Mouse (Mus musculus): ENCODE results near the gene Vta1. TPM values are rescaled to one million over a fixed set of nuclear protein-coding genes. Genes with fewer than 3 reads are reported as not detected.

Gene Vta1
- polyA plus RNA-seq, 1 experiment from 2014 or later: 203 TPM

DNA sequence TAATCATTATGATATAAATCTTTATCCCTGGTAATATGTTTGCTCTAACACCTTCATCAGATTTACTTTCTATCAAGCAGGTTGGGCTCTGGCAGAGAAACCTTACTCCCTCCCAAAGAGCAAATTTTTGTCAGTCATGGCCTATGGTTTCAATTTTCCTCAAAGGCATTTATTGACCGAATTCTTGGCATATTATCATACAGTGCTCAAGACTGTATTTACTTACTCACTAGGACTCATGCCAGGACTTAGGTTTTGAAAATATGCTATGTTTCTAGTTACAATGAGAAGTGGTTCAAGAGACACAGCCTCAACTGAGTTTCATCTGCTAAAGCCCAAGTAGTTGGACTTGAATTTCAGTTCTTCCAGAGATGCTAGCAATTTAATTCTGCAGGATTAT lies 65.7 kb downstream of the Vta1 start:
- H3K9ac ChIP-seq: no peak overlapping the region
- no peaks in the 10 kb centered on the region for H3K9me3 ChIP-seq
- no peak overlapping the region for H3K27ac ChIP-seq (replicated peaks)
- no peaks in the 10 kb centered on the region for H3K4me1 ChIP-seq (replicated peaks)
- H3K4me2 ChIP-seq: no peak overlapping the region
- ATAC-seq (ENCODE audit: low read depth): no peak
- no peaks in the 10 kb centered on the region for H3K27me3 ChIP-seq
- H3K36me3 ChIP-seq: no peaks in the 10 kb centered on the region
- no peak overlapping the region for H3K4me3 ChIP-seq
- WGBS: 73% methylated on average over 1 of the region's 1 CpGs

DNA sequence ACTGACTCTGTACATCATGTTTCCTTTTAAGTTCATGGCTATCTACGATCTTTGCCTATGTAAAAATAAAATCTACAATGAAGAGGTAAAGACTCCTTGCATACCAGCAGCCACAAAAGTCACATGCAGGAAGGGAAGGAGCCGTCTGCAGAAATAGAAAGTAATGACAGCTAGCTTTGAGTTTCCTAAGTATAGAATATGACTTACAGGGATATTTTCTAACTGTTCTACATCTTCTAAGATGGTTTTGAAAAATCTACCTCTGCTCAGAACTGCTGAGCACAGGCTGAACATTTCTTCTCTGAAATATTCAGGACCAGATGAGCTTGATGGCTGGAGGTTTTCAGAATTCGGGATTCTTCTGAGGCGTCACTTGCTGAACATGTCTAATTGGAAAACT lies 66.3 kb downstream of the Vta1 start:
- Histone ChIP-seq H3K4me2 (no peak overlapping the region), H3K9ac (no peak overlapping the region), H3K4me1 (replicated peaks) (no peaks in the 10 kb centered on the region), H3K36me3 (no peaks in the 10 kb centered on the region), H3K9me3 (no peaks in the 10 kb centered on the region), H3K27ac (replicated peaks) (no peak overlapping the region), H3K4me3 (no peak overlapping the region), H3K27me3 (no peaks in the 10 kb centered on the region)
- 95% methylated on average over 4 of the region's 4 CpGs for WGBS
- ATAC-seq (ENCODE audit: low read depth): no peak

DNA sequence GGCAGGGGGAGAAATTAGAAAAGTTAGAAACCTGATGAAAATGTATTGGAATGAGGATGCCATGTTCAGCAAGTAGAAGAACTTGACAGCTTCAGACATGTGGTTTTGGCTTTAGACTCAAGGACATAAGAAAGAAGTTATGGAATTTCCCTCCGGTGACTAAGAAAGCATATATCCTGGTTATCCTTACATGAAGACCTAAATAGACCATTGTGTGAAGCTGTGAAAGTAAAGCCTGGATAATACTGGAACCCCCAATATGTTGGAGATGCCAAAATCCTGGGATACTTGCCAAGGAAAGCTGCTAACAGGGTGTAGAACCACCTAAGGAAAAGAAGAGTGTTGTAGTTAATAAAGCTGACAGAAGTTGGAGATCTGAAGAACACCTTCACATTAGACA lies 79.7 kb downstream of the Vta1 start:
- Histone ChIP-seq H3K36me3 (no peaks in the 10 kb centered on the region), H3K27me3 (no peaks in the 10 kb centered on the region), H3K9me3 (no peaks in the 10 kb centered on the region), H3K4me1 (replicated peaks) (no peaks in the 10 kb centered on the region), H3K9ac (no peak overlapping the region), H3K4me2 (no peak overlapping the region), H3K4me3 (no peak overlapping the region), H3K27ac (replicated peaks) (no peak overlapping the region)
- WGBS: 91% methylated on average over 1 of the region's 1 CpGs
- no peak for ATAC-seq (ENCODE audit: low read depth)

- 81% methylated on average over 1 of the region's 1 CpGs for WGBS
- Histone ChIP-seq H3K4me1 (replicated peaks) (no peaks in the 10 kb centered on the region), H3K9me3 (no peaks in the 10 kb centered on the region), H3K36me3 (no peaks in the 10 kb centered on the region), H3K4me3 (no peak overlapping the region), H3K27me3 (no peaks in the 10 kb centered on the region), H3K4me2 (no peak overlapping the region), H3K9ac (no peak overlapping the region), H3K27ac (replicated peaks) (no peak overlapping the region)
- no peak for ATAC-seq (ENCODE audit: low read depth)
These were observed 86.2 kb downstream of the Vta1 start for GRCm38 (mm10) chr10:14619156-14619555.

- Histone ChIP-seq H3K36me3 (no peaks in the 10 kb centered on the region), H3K27ac (replicated peaks) (no peak overlapping the region), H3K9me3 (no peaks in the 10 kb centered on the region), H3K4me3 (no peak overlapping the region), H3K27me3 (no peaks in the 10 kb centered on the region), H3K4me1 (replicated peaks) (no peaks in the 10 kb centered on the region), H3K9ac (no peak overlapping the region), H3K4me2 (no peak overlapping the region)
- WGBS: 91% methylated on average over 1 of the region's 1 CpGs
- ATAC-seq (ENCODE audit: low read depth): no peak
These were observed 87.1 kb downstream of the Vta1 start for GRCm38 (mm10) chr10:14618301-14618700.

DNA sequence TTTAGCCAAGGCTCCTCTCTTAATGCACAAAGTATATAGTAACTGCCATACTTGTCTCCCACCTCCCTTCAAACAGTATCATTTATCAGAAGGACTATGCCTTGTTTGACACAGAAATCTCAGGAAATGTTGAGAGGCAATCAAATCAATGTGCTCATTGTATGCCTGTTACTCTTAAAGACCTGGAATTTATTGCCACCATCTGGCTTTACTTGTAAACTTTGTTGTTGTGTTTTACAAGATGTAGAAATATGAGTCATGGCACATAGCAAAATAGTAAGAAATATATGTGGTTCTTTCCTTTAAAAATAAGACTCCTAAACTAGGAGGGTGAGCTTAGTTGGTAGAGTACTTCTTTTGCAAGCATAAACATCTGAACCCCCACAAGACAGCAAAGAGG lies 89.9 kb downstream of the Vta1 start:
- Histone ChIP-seq H3K36me3 (no peaks in the 10 kb centered on the region), H3K4me2 (no peak overlapping the region), H3K9ac (no peak overlapping the region), H3K4me3 (no peak overlapping the region), H3K9me3 (no peaks in the 10 kb centered on the region), H3K27me3 (no peaks in the 10 kb centered on the region), H3K4me1 (replicated peaks) (no peaks in the 10 kb centered on the region), H3K27ac (replicated peaks) (no peak overlapping the region)
- no peak for ATAC-seq (ENCODE audit: low read depth)

- Histone ChIP-seq H3K4me3 (no peak overlapping the region), H3K9ac (no peak overlapping the region), H3K27me3 (no peaks in the 10 kb centered on the region), H3K9me3 (no peaks in the 10 kb centered on the region), H3K27ac (replicated peaks) (no peak overlapping the region), H3K4me1 (replicated peaks) (no peaks in the 10 kb centered on the region), H3K36me3 (no peaks in the 10 kb centered on the region), H3K4me2 (no peak overlapping the region)
- ATAC-seq (ENCODE audit: low read depth): no peak
- WGBS: 91% methylated on average over 5 of the region's 5 CpGs
These were observed 97.8 kb downstream of the Vta1 start for GRCm38 (mm10) chr10:14607597-14607996.

Other genes starting within 250 kb of the Vta1 start
- gene Adgrg6, start 159.9 kb downstream of the Vta1 start, polyA plus RNA-seq (2015; fragmentation: Nextera tagmentation; extraction: Ambion mirVana): 5.6 and 7.2 TPM in 2 replicates
- 0.55 and 0.71 TPM in 2 replicates for gene Nmbr, start within 50 bp of the Vta1 start, polyA plus RNA-seq (2015; fragmentation: Nextera tagmentation; extraction: Ambion mirVana)
- not detected in 2 replicates for gene Gje1, start 12.7 kb upstream of the Vta1 start, polyA plus RNA-seq (2015; fragmentation: Nextera tagmentation; extraction: Ambion mirVana)